Mouse (Mus musculus) stomach, postnatal 0 days (tissue): ENCODE results near the gene Hist1h2aa. TPM values are rescaled to one million over a fixed set of nuclear protein-coding genes. Genes with fewer than 3 reads are reported as not detected.

ENCODE experiments used
- ATAC-seq: fragments of 200-750 bp; cut with Nextera tagmentation; 2 replicates; pipeline ENCODE4 v1.8.0; 2017; ENCODE audit not compliant: low FRiP score, low TSS enrichment
- DNase-seq: peaks from one replicate; pipeline ENCODE4 v3.0.0-alpha.2; 2016; ENCODE audit warnings: low spot score
- H3K27ac ChIP-seq: fragments of 300-500 bp; sonication (generic); replicated peaks from 2 replicates; pipeline ENCODE4 v1.5.1; 2014; ENCODE audit warnings: mild to moderate bottlenecking, control low read depth
- H3K27me3 ChIP-seq: fragments of 300-500 bp; sonication (generic); 2 replicates; pipeline ENCODE4 v1.6.1; 2014; ENCODE audit warnings: low read length; ENCODE audit not compliant: control insufficient read depth, insufficient read depth
- H3K36me3 ChIP-seq: fragments of 300-500 bp; sonication (generic); 2 replicates; pipeline ENCODE4 v1.6.1; 2014; ENCODE audit warnings: low read length, mixed read lengths; ENCODE audit not compliant: control insufficient read depth, insufficient read depth
- H3K4me1 ChIP-seq: fragments of 300-500 bp; sonication (generic); replicated peaks from 2 replicates; pipeline ENCODE4 v1.6.1; 2014; ENCODE audit warnings: antibody characterized with exemption; ENCODE audit not compliant: control insufficient read depth, insufficient read depth
- H3K4me2 ChIP-seq: fragments of 300-500 bp; sonication (generic); replicated peaks from 2 replicates; pipeline ENCODE4 v1.6.1; 2014; ENCODE audit warnings: low read depth, mild to moderate bottlenecking, control low read depth, moderate library complexity
- H3K4me3 ChIP-seq: fragments of 300-500 bp; sonication (generic); 2 replicates; pipeline ENCODE4 v1.5.1; 2014; ENCODE audit warnings: low read depth, low read length, control low read depth
- H3K9ac ChIP-seq: fragments of 300-500 bp; sonication (generic); 2 replicates; pipeline ENCODE4 v1.6.1; 2014; ENCODE audit warnings: mild to moderate bottlenecking, low read length, control low read depth, mixed read lengths
- H3K9me3 ChIP-seq: fragments of 300-500 bp; sonication (generic); 2 replicates; pipeline ENCODE4 v1.6.1; 2016; ENCODE audit warnings: low read length; ENCODE audit not compliant: control insufficient read depth
- CTCF ChIP-seq: IDR thresholded peaks from 2 replicates; pipeline ENCODE4 v1.5.1; 2016; ENCODE audit warnings: antibody characterized with exemption, low read depth, mild to moderate bottlenecking, moderate library complexity
- EP300 ChIP-seq: optimal IDR thresholded peaks from 2 replicates; pipeline ENCODE3; 2016; ENCODE audit warnings: antibody characterized with exemption
- WGBS: fragments of 180-500 bp; shearing (Covaris S2); extraction: QIAGEN DNeasy Blood & Tissue Kit; methylation state at CpG from one replicate; pipeline ENCODE4 v1.1.7; 2014; 5-methylcytosine and 5-hydroxymethylcytosine counted together
- polyA plus RNA-seq: library from polyadenylated mRNA; unstranded; fragments of >200 nt; fragmentation: Nextera tagmentation; extraction: Ambion mirVana; gene quantifications from 2 replicates; pipeline ENCODE4 v1.2.1, GENCODE M21; 2015

The Hist1h2aa gene
- polyA plus RNA-seq, 1 experiment from 2014 or later = not detected

DNA sequence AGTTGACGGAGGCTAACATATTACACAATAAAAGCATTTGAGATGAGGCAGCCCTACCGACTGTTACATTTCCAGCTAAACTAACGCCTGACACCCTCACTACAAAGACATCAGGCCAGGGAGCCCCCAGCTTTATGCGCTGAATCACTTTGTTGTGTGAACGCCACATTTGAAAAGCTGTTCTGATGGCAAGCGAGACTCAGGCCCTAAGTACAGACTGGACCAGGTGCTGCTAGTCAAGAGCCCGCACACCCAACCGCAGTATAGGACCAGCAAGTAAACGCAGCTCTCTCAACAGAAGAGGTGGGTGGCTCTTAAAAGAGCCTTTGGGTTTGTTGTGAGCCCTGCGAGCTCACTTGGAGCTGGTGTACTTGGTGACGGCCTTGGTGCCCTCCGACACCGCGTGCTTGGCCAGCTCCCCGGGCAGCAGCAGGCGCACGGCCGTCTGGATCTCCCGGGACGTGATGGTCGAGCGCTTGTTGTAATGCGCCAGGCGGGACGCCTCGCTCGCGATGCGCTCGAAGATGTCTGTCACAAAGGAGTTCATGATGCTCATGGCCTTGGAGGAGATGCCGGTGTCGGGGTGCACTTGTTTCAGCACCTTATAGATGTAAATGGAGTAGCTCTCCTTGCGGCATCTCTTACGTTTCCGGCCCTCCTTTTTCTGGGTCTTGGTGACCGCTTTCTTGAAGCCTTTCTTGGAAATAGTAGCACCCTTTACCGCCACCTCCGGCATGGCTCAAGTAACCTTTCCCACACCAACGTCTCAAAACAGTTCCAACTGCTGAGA is 646 bp upstream of the Hist1h2aa start, which contains the start of gene Hist1h2ba:
Gene Hist1h2ba, minus strand, starts transcription at position 736 of the 790 bp plus-strand sequence.
- H3K4me2 ChIP-seq = no peak within 1 kb of the TSS
- H3K4me3 ChIP-seq = no peak within 1 kb of the TSS
- H3K27me3 ChIP-seq = no peaks in the 10 kb centered on the region
- no peaks in the 10 kb centered on the region for H3K36me3 ChIP-seq
- no peak for TF ChIP-seq EP300
- no peak for TF ChIP-seq CTCF
- H3K9me3 ChIP-seq = no peaks in the 10 kb centered on the region
- H3K4me1 ChIP-seq = 0 out of 2 replicates have a peak, but pooled peaks cover under 1% of the 10 kb centered on the region
- WGBS = 91% methylated on average over 35 of the region's 39 CpGs
- no peak within 1 kb of the TSS for H3K9ac ChIP-seq
- ATAC-seq (no peak), DNase-seq (no peak)
- H3K27ac ChIP-seq = no peak within 1 kb of the TSS

DNA sequence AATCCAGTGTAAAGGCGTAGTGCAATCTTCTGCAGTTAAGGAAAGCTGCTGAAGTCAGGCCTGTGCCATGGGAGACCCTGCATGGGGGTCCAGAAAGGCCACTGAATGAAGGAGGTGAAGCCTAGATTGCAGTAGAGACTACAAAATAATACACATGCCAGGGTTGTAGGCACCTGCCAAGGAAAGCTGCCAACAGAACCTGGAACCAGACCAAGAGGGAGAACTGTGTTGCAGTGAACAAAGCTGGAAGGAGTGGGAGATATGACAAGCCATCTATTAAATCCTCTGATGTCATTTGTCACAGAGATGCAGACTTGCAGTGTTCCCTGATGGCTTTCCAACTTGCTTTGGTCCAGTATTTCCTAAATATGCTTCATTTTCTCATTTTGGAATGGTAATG is 4.4 kb downstream of the Hist1h2aa start:
- WGBS = 94% methylated on average over 1 of the region's 1 CpGs
- Histone ChIP-seq H3K27ac (no peak overlapping the region), H3K36me3 (no peaks in the 10 kb centered on the region), H3K4me3 (no peak overlapping the region), H3K9me3 (no peaks in the 10 kb centered on the region), H3K4me2 (no peak overlapping the region), H3K4me1 (no peaks in the 10 kb centered on the region), H3K9ac (no peak overlapping the region), H3K27me3 (no peaks in the 10 kb centered on the region)
- DNase-seq (no peak), ATAC-seq (no peak)
- TF ChIP-seq EP300 (no peak), CTCF (no peak)

DNA sequence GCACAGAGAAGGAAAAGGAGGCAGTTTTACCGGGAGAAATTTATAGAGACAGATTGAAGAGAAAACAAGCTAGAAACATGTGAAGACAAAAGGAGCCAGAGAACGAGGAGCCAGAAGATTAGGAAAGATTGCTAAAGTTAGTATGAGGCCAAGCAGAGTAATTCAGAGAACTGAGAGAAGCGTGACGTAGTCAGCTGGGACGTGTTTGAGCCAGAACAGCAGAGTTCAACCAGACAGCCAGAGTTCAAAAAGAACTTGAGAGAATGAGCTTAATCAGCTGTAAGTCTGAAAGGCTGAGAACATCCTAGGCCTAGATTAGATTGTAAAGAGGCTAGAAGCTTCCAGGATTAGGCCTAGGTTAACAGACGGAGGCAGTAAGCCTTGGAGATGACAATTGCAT is 6.0 kb downstream of the Hist1h2aa start:
- H3K4me1 ChIP-seq = no peaks in the 10 kb centered on the region
- H3K27me3 ChIP-seq = no peaks in the 10 kb centered on the region
- DNase-seq (no peak), ATAC-seq (no peak)
- no peak overlapping the region for H3K4me3 ChIP-seq
- H3K36me3 ChIP-seq = no peaks in the 10 kb centered on the region
- 43% methylated on average over 6 of the region's 6 CpGs for WGBS
- H3K4me2 ChIP-seq = no peak overlapping the region
- H3K9ac ChIP-seq = no peak overlapping the region
- 0 out of 2 replicates have a peak overlapping the region, but pooled peaks have one; percentile 35 for H3K27ac ChIP-seq
- no peaks in the 10 kb centered on the region for H3K9me3 ChIP-seq
- TF ChIP-seq CTCF = no peak

DNA sequence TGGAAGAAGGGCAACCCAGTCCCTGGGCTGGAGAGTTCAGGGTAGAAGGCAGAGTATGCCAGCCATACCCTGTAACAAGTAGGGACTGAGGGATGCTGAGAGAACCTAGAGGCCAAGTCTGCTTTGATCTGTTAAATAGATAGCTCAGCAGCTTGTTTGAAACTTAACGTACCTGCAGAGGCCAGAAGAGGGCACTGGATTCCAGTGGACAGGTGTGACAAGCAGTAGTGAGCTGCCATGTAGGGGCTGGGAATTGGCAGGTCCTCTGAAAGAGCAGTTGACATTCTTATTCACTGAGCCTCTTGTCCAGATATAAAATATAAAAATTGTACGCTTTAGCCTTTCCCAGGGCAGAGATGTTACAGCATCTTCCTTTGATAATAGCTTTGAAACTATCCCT is 8.6 kb downstream of the Hist1h2aa start:
- ATAC-seq (no peak), DNase-seq (no peak)
- Histone ChIP-seq H3K27ac (no peak overlapping the region), H3K4me3 (no peak overlapping the region), H3K27me3 (no peaks in the 10 kb centered on the region), H3K9ac (no peak overlapping the region), H3K4me1 (no peaks in the 10 kb centered on the region), H3K4me2 (no peak overlapping the region), H3K9me3 (no peaks in the 10 kb centered on the region), H3K36me3 (no peaks in the 10 kb centered on the region)
- 49% methylated on average over 2 of the region's 2 CpGs for WGBS
- TF ChIP-seq EP300 (no peak), CTCF (peak; percentile 53)

DNA sequence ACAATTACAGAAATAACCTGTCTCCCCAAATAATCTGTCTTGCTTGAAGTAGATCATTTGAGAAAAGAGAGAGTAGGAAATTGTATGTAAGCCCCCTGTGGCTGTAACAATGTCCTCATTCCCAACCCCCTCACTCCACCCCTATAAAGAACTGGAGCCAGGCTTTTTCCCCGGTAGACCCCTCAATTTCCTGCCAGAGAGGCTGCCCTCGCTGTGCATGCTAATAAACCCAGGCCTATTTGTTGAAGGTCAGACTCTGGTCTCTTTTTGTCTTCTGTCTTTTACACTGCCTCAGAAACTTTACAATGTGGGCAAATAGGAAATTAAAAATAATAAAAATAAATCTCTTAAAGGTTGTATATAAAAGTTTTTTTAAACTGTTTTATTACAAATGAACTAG is 12.0 kb downstream of the Hist1h2aa start:
- H3K4me3 ChIP-seq = no peak overlapping the region
- DNase-seq = no peak
- no peak overlapping the region for H3K4me2 ChIP-seq
- no peak overlapping the region for H3K27ac ChIP-seq
- ATAC-seq = no peak
- H3K27me3 ChIP-seq = no peaks in the 10 kb centered on the region
- no peaks in the 10 kb centered on the region for H3K36me3 ChIP-seq
- no peak overlapping the region for H3K9ac ChIP-seq
- no peaks in the 10 kb centered on the region for H3K4me1 ChIP-seq
- TF ChIP-seq EP300 = no peak
- TF ChIP-seq CTCF = no peak
- no peaks in the 10 kb centered on the region for H3K9me3 ChIP-seq
- WGBS = 47% methylated on average over 2 of the region's 2 CpGs

DNA sequence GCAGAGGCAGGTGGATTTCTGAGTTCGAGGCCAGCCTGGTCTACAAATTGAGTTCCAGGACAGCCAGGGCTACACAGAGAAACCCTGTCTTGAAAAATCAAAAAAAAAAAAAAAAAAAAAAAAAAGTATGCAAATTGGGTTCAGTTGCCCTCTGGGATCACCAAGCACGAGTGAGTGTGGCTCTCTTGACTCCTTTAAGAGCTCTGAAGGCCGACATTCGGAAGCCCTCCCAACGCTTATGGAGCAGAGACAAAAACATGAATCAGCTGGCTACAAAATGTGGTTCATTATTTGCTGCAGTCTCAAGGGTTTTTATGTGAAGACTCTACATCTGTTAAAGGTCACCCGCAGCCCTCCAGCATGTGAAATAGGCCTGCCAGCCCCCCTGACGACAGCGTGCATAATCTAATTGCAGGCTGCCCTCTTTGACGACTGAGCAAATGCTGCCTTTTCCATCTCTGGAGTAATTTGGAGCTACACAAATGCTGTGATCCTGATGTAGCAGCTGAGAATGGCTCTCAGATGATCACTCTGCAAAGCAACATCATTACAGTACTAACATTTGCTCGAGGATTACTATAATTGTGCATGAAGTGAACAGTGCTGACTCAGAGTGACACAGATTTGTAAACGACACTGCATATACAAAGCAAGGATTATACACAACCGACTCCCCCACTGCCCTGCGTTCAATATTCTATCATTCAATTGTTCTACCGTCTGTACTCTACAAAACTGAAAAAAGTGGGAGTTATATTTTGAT is 15.4 kb downstream of the Hist1h2aa start:
- no peak for ATAC-seq
- H3K4me1 ChIP-seq = no peaks in the 10 kb centered on the region
- no peak overlapping the region for H3K4me2 ChIP-seq
- no peak for DNase-seq
- no peak overlapping the region for H3K27ac ChIP-seq
- no peaks in the 10 kb centered on the region for H3K36me3 ChIP-seq
- H3K9ac ChIP-seq = no peak overlapping the region
- no peak for TF ChIP-seq EP300
- no peak for TF ChIP-seq CTCF
- H3K4me3 ChIP-seq = no peak overlapping the region
- H3K27me3 ChIP-seq = no peaks in the 10 kb centered on the region
- H3K9me3 ChIP-seq = no peaks in the 10 kb centered on the region
- WGBS = 55% methylated on average over 14 of the region's 14 CpGs
